Mouse (Mus musculus): ENCODE measurements around the gene Olfr155.

The Olfr155 gene

GRCm38 (mm10) chr4:43884196-43884595 is 32.8 kb downstream of the Olfr155 start:
- DNase-seq (ENCODE audit: extremely low read depth, insufficient read length, low spot score) = no peak

GRCm38 (mm10) chr4:43891247-43891646 is 39.9 kb downstream of the Olfr155 start:
- no peak for DNase-seq (ENCODE audit: extremely low read depth, insufficient read length, low spot score)

GRCm38 (mm10) chr4:43897209-43897608 is 45.8 kb downstream of the Olfr155 start:
- no peak for DNase-seq (ENCODE audit: extremely low read depth, insufficient read length, low spot score)

GRCm38 (mm10) chr4:43899197-43899596 is 47.8 kb downstream of the Olfr155 start:
- DNase-seq (ENCODE audit: extremely low read depth, insufficient read length, low spot score) = no peak

- no peak for DNase-seq (ENCODE audit: extremely low read depth, insufficient read length, low spot score)
Measured at GRCm38 (mm10) chr4:43903690-43904089, 52.3 kb downstream of the Olfr155 start.

- peak; percentile 23 for DNase-seq (ENCODE audit: extremely low read depth, insufficient read length, low spot score)
Measured at GRCm38 (mm10) chr4:43906443-43906842, 55.1 kb downstream of the Olfr155 start.
